Comparison of ENCODE assay signal across 25 mouse cellular contexts in the genomic region with DNA sequence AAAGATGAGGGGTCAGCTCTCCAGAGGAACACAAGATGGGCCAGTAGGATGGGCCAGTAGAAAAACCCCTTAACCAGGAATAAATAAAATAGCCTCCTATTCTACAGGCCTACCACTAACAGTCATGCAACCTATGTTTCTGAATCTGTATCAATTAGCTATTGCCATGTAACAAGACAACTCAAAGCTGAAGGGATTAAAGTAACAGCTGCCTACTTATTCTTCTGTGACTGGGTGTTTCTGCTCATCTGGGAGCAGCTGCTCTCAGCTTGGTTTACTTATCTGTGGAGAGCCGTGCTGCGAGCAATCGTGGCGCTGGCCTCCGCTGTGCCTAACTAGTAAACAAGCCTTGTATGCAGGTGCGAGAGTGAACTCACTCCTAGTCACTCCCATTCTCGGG.
A peak's percentile ranks its signal among the peaks of the same experiment; 100 is the strongest.
DNase-seq lines count a peak whose midpoint lies in the region; ATAC-seq lines count a peak whose summit lies in the region.
"Had no signal": no experiment of that assay in that cellular context is flagged by ENCODE, and none has a peak within 500 bp of the region (broad histone marks: within the 10 kb centered on the region; RNA-seq: fewer than 3 reads in every experiment).

No protein-coding gene starts in this region.

- H3K4me2 ChIP-seq in forebrain, embryonic 11.5 days (ENCODE audit: low read depth, low read length, severe bottlenecking) = no peak overlapping the region
- no peak overlapping the region for H3K4me2 ChIP-seq in forebrain, embryonic 12.5 days
- no peak overlapping the region for H3K4me2 ChIP-seq in hindbrain, embryonic 15.5 days
- H3K4me2 ChIP-seq in neural tube, embryonic 15.5 days = no peak overlapping the region
- H3K4me2 ChIP-seq: embryonic facial prominence, embryonic 13.5 days; embryonic facial prominence, embryonic 15.5 days had no signal

- no peak for ATAC-seq in forebrain, embryonic 11.5 days (replicated peaks; ENCODE audit: low FRiP score)
- ATAC-seq in forebrain, embryonic 12.5 days (ENCODE audit: low FRiP score) = no peak
- no peak for ATAC-seq in hindbrain, embryonic 15.5 days (ENCODE audit: low FRiP score, low read depth)
- ATAC-seq in neural tube, embryonic 15.5 days (ENCODE audit: low FRiP score) = no peak
- ATAC-seq: activated CD4-positive, CD25-positive, alpha-beta regulatory T cell, adult 4 months; CD4-positive, CD25-positive, alpha-beta regulatory T cell, adult 4 months; Patski had no signal

- no peaks in the 10 kb centered on the region for H3K9me3 ChIP-seq in forebrain, embryonic 11.5 days (ENCODE audit: control insufficient read depth, low read length)
- no peaks in the 10 kb centered on the region for H3K9me3 ChIP-seq in forebrain, embryonic 12.5 days
- H3K9me3 ChIP-seq in hindbrain, embryonic 15.5 days = no peaks in the 10 kb centered on the region
- H3K9me3 ChIP-seq in hindbrain, embryonic 10.5 days = 0 out of 2 replicates have a peak, but pooled peaks cover 3% of the 10 kb centered on the region
- H3K9me3 ChIP-seq in neural tube, embryonic 15.5 days (replicated peaks) = no peaks in the 10 kb centered on the region
- H3K9me3 ChIP-seq: embryonic facial prominence, embryonic 13.5 days; embryonic facial prominence, embryonic 15.5 days had no signal

- no peaks in the 10 kb centered on the region for H3K36me3 ChIP-seq in forebrain, embryonic 11.5 days (ENCODE audit: control insufficient read depth, insufficient read depth, low read length)
- H3K36me3 ChIP-seq in forebrain, embryonic 12.5 days (replicated peaks) = no peaks in the 10 kb centered on the region
- H3K36me3 ChIP-seq in hindbrain, embryonic 15.5 days = no peaks in the 10 kb centered on the region
- H3K36me3 ChIP-seq in hindbrain, embryonic 10.5 days = no peaks in the 10 kb centered on the region
- H3K36me3 ChIP-seq in neural tube, embryonic 15.5 days = no peaks in the 10 kb centered on the region
- H3K36me3 ChIP-seq: embryonic facial prominence, embryonic 13.5 days; embryonic facial prominence, embryonic 15.5 days; forebrain, embryonic 10.5 days; G1E had no signal

- no peak overlapping the region for H3K9ac ChIP-seq in forebrain, embryonic 11.5 days (ENCODE audit: low read length)
- H3K9ac ChIP-seq in forebrain, embryonic 12.5 days = no peak overlapping the region
- H3K9ac ChIP-seq in hindbrain, embryonic 15.5 days = no peak overlapping the region
- no peak overlapping the region for H3K9ac ChIP-seq in neural tube, embryonic 15.5 days (replicated peaks)
- H3K9ac ChIP-seq: embryonic facial prominence, embryonic 13.5 days; embryonic facial prominence, embryonic 15.5 days had no signal

- WGBS in forebrain, embryonic 11.5 days = 84% methylated on average over 7 of the region's 7 CpGs
- 81% methylated on average over 7 of the region's 7 CpGs for WGBS in forebrain, embryonic 12.5 days
- 88% methylated on average over 7 of the region's 7 CpGs for WGBS in hindbrain, embryonic 15.5 days
- 90% methylated on average over 7 of the region's 7 CpGs for WGBS in hindbrain, embryonic 10.5 days
- 84% methylated on average over 7 of the region's 7 CpGs for WGBS in neural tube, embryonic 15.5 days

- DNase-seq in forebrain, embryonic 11.5 days (ENCODE audit: low spot score) = peak; percentile 45
- DNase-seq in hindbrain, embryonic 10.5 days (ENCODE audit: low spot score) = no peak
- DNase-seq in neural tube, embryonic 10.5 days (ENCODE audit: extremely low spot score, low spot score) = no peak
- DNase-seq: adrenal gland, adult 8-10 months; adrenal gland, postnatal 14 days; adrenal gland, postnatal 36 days; B cell, adult 2 months; cerebellum, adult 11-12 months; cerebellum, adult 2 months; cerebellum, adult 9-11 months; cerebellum, postnatal 14 days; cerebellum, postnatal 36 days; embryo, embryonic 11 days had no signal

- no peak overlapping the region for H3K4me3 ChIP-seq in forebrain, embryonic 11.5 days (ENCODE audit: low read depth, low read length)
- H3K4me3 ChIP-seq in forebrain, embryonic 12.5 days (replicated peaks) = no peak overlapping the region
- H3K4me3 ChIP-seq in hindbrain, embryonic 15.5 days = no peak overlapping the region
- H3K4me3 ChIP-seq in hindbrain, embryonic 10.5 days = no peak overlapping the region
- no peak overlapping the region for H3K4me3 ChIP-seq in neural tube, embryonic 15.5 days (replicated peaks)
- H3K4me3 ChIP-seq: embryonic facial prominence, embryonic 13.5 days; embryonic facial prominence, embryonic 15.5 days; erythroblast, embryonic 14.5 days; forebrain, embryonic 10.5 days had no signal

- H3K4me1 ChIP-seq in forebrain, embryonic 11.5 days (replicated peaks; ENCODE audit: control insufficient read depth, insufficient read depth, low read length) = peaks cover 8% of the 10 kb centered on the region; the same call in 1 of the 2 replicates
- peaks cover 27% of the 10 kb centered on the region for H3K4me1 ChIP-seq in forebrain, embryonic 12.5 days
- H3K4me1 ChIP-seq in hindbrain, embryonic 15.5 days (replicated peaks) = peaks cover 26% of the 10 kb centered on the region
- peaks cover 19% of the 10 kb centered on the region for H3K4me1 ChIP-seq in hindbrain, embryonic 10.5 days (replicated peaks)
- H3K4me1 ChIP-seq in neural tube, embryonic 15.5 days = peaks cover 24% of the 10 kb centered on the region

- H3K27ac ChIP-seq in forebrain, embryonic 11.5 days (ENCODE audit: low read depth, low read length) = no peak overlapping the region
- no peak overlapping the region for H3K27ac ChIP-seq in forebrain, embryonic 12.5 days
- H3K27ac ChIP-seq in hindbrain, embryonic 15.5 days (replicated peaks) = peak overlapping the region; percentile 99
- H3K27ac ChIP-seq in hindbrain, embryonic 10.5 days = no peak overlapping the region
- H3K27ac ChIP-seq in neural tube, embryonic 15.5 days (replicated peaks) = peak overlapping the region; percentile 91; the same call in 1 of the 2 replicates
- H3K27ac ChIP-seq: embryonic facial prominence, embryonic 13.5 days; embryonic facial prominence, embryonic 15.5 days; forebrain, embryonic 10.5 days had no signal

- H3K27me3 ChIP-seq in forebrain, embryonic 11.5 days (ENCODE audit: control insufficient read depth, insufficient read depth, low read length) = no peaks in the 10 kb centered on the region; the same call in 1 of the 2 replicates
- peaks cover 38% of the 10 kb centered on the region for H3K27me3 ChIP-seq in forebrain, embryonic 12.5 days
- no peaks in the 10 kb centered on the region for H3K27me3 ChIP-seq in hindbrain, embryonic 15.5 days
- no peaks in the 10 kb centered on the region for H3K27me3 ChIP-seq in hindbrain, embryonic 10.5 days (ENCODE audit: insufficient read depth, poor library complexity, severe bottlenecking)
- no peaks in the 10 kb centered on the region for H3K27me3 ChIP-seq in neural tube, embryonic 15.5 days (replicated peaks)
- H3K27me3 ChIP-seq: CH12.LX; embryonic facial prominence, embryonic 15.5 days had no signal

Comparison
In these comparisons a context has a peak if more than half of its experiments do, and no peak if none do; other contexts are left out.
1. H3K27ac ChIP-seq: peak in hindbrain, embryonic 15.5 days (single experiment) and neural tube, embryonic 15.5 days (single experiment); none in forebrain, embryonic 11.5 days (single experiment), forebrain, embryonic 12.5 days (single experiment) and hindbrain, embryonic 10.5 days (single experiment).